Mouse (Mus musculus) liver, embryonic 14.5 days (tissue): ENCODE measurements at regions not wholly inside any gene's neighbourhood (a gene's known extent, or its start where the extent isn't known, plus 50 kb on each side); places are given as distances from the start of the nearest gene placed in this dataset.

Experiments
- ATAC-seq: fragments of 200-750 bp; cut with Nextera tagmentation; 2 replicates; pipeline ENCODE4 v1.8.0; 2017; ENCODE audit warnings: moderate number of reproducible peaks, mild to moderate bottlenecking, moderate library complexity; ENCODE audit not compliant: insufficient read depth
- DNase-seq, 3 experiments: peaks; one replicate each; pipeline ENCODE4 v3.0.0-alpha.2; 2012 to 2013; ENCODE audit warnings: low read depth in 3 of 3, low spot score in 3 of 3
- H3K27ac ChIP-seq: fragments of 300-500 bp; sonication (generic); 2 replicates; pipeline ENCODE4 v1.5.1; 2014; ENCODE audit warnings: moderate library complexity, mild to moderate bottlenecking, control low read depth, inconsistent platforms
- H3K27me3 ChIP-seq: fragments of 300-500 bp; sonication (generic); 2 replicates; pipeline ENCODE4 v1.6.1; 2014; ENCODE audit warnings: mild to moderate bottlenecking, low read length, moderate library complexity; ENCODE audit not compliant: control insufficient read depth, insufficient read depth
- H3K36me3 ChIP-seq: fragments of 300-500 bp; sonication (generic); replicated peaks from 2 replicates; pipeline ENCODE4 v1.6.1; 2014; ENCODE audit warnings: low read depth; ENCODE audit not compliant: control insufficient read depth, insufficient read depth
- H3K4me1 ChIP-seq, 2 experiments: fragments of 200-500 bp in 1 of 2; fragments of 300-500 bp in 1 of 2; sonication (generic) in 1 of 2; replicated peaks; 2 replicates each; pipeline ENCODE4 v1.6.1; 2012 to 2014; ENCODE audit warnings: antibody characterized with exemption in 1 of 2, inconsistent platforms in 1 of 2, low read length in 1 of 2; ENCODE audit not compliant: control insufficient read depth in 2 of 2, insufficient read depth in 2 of 2
- H3K4me2 ChIP-seq: fragments of 300-500 bp; sonication (generic); 2 replicates; pipeline ENCODE4 v1.6.1; 2014; ENCODE audit warnings: low read depth, mild to moderate bottlenecking, control low read depth, moderate library complexity
- H3K4me3 ChIP-seq, 2 experiments: fragments of 200-500 bp in 1 of 2; fragments of 300-500 bp in 1 of 2; sonication (generic) in 1 of 2; 2 replicates each; pipeline ENCODE4 v1.5.1; 2012 to 2014; ENCODE audit warnings: low read depth in 2 of 2, low read length in 2 of 2, mild to moderate bottlenecking in 2 of 2, control low read depth in 1 of 2, inconsistent platforms in 1 of 2, moderate library complexity in 1 of 2; ENCODE audit not compliant: insufficient read depth in 1 of 2
- H3K9ac ChIP-seq: fragments of 300-500 bp; sonication (generic); replicated peaks from 2 replicates; pipeline ENCODE4 v1.6.1; 2014; ENCODE audit warnings: mild to moderate bottlenecking, control low read depth, moderate library complexity
- H3K9me3 ChIP-seq: fragments of 300-500 bp; sonication (generic); 2 replicates; pipeline ENCODE4 v1.6.1; 2016; ENCODE audit warnings: low read length, mixed read lengths; ENCODE audit not compliant: control insufficient read depth
- CTCF ChIP-seq: IDR thresholded peaks from 2 replicates; pipeline ENCODE4 v1.5.1; 2016; ENCODE audit warnings: antibody characterized with exemption, low read depth, control low read depth
- EP300 ChIP-seq: IDR thresholded peaks from 2 replicates; pipeline ENCODE4 v1.6.1; 2016; ENCODE audit warnings: antibody characterized with exemption, low read depth
- WGBS: fragments of 180-500 bp; shearing (Covaris S2); extraction: QIAGEN DNeasy Blood & Tissue Kit; methylation state at CpG from one replicate; pipeline ENCODE4 v1.1.7; 2014; ENCODE audit not compliant: insufficient replicate concordance; 5-methylcytosine and 5-hydroxymethylcytosine counted together

- Histone ChIP-seq H3K9ac (no peak overlapping the region), H3K27me3 (no peaks in the 10 kb centered on the region), H3K36me3 (no peaks in the 10 kb centered on the region), H3K27ac (no peak overlapping the region), H3K4me1 (no peaks in the 10 kb centered on the region), H3K4me2 (no peak overlapping the region), H3K4me3 (no peak overlapping the region), H3K9me3 (no peaks in the 10 kb centered on the region)
- peak in 2 of 3 experiments; percentile 10 to 17 for DNase-seq
- no peak for ATAC-seq
- TF ChIP-seq CTCF (peak; percentile 85), EP300 (no peak)
- WGBS: 43% methylated on average over 2 of the region's 2 CpGs
Measured at GRCm38 (mm10) chr11:114205192-114205591, 138.3 kb upstream of the Sdk2 start.

GRCm38 (mm10) chr11:114203416-114203815 is 136.6 kb upstream of the Sdk2 start:
- 62% methylated on average over 9 of the region's 9 CpGs for WGBS
- no peak for ATAC-seq
- H3K9ac ChIP-seq: no peak overlapping the region
- TF ChIP-seq EP300 (no peak), CTCF (no peak)
- DNase-seq: no peak
- H3K36me3 ChIP-seq: no peaks in the 10 kb centered on the region
- H3K27me3 ChIP-seq: no peaks in the 10 kb centered on the region
- H3K4me1 ChIP-seq: 0 out of 4 replicates have a peak, but pooled peaks cover 0 to 3% of the 10 kb centered on the region in 2 experiments
- H3K27ac ChIP-seq: no peak overlapping the region
- no peak overlapping the region for H3K4me3 ChIP-seq
- no peak overlapping the region for H3K4me2 ChIP-seq
- H3K9me3 ChIP-seq: no peaks in the 10 kb centered on the region

- Histone ChIP-seq H3K4me3 (no peak overlapping the region), H3K4me2 (no peak overlapping the region), H3K9me3 (no peaks in the 10 kb centered on the region), H3K27ac (no peak overlapping the region), H3K36me3 (no peaks in the 10 kb centered on the region), H3K27me3 (no peaks in the 10 kb centered on the region), H3K4me1 (0 out of 4 replicates have a peak, but pooled peaks cover 0 to 3% of the 10 kb centered on the region in 2 experiments), H3K9ac (no peak overlapping the region)
- TF ChIP-seq CTCF: no peak
- ATAC-seq: no peak
- WGBS: 73% methylated on average over 16 of the region's 16 CpGs
- DNase-seq: no peak
Measured at GRCm38 (mm10) chr11:114202486-114202885, 135.6 kb upstream of the Sdk2 start.

GRCm38 (mm10) chr11:114199081-114199586 is 132.3 kb upstream of the Sdk2 start:
- H3K9me3 ChIP-seq: no peaks in the 10 kb centered on the region
- TF ChIP-seq CTCF (no peak), EP300 (no peak)
- no peak overlapping the region for H3K4me3 ChIP-seq
- no peak overlapping the region for H3K27ac ChIP-seq
- no peak overlapping the region for H3K9ac ChIP-seq
- no peaks in the 10 kb centered on the region for H3K27me3 ChIP-seq
- WGBS: 52% methylated on average over 10 of the region's 10 CpGs
- DNase-seq: no peak
- no peak overlapping the region for H3K4me2 ChIP-seq
- no peak for ATAC-seq
- H3K4me1 ChIP-seq: 0 out of 4 replicates have a peak, but pooled peaks cover 0 to 3% of the 10 kb centered on the region in 2 experiments
- no peaks in the 10 kb centered on the region for H3K36me3 ChIP-seq

DNA sequence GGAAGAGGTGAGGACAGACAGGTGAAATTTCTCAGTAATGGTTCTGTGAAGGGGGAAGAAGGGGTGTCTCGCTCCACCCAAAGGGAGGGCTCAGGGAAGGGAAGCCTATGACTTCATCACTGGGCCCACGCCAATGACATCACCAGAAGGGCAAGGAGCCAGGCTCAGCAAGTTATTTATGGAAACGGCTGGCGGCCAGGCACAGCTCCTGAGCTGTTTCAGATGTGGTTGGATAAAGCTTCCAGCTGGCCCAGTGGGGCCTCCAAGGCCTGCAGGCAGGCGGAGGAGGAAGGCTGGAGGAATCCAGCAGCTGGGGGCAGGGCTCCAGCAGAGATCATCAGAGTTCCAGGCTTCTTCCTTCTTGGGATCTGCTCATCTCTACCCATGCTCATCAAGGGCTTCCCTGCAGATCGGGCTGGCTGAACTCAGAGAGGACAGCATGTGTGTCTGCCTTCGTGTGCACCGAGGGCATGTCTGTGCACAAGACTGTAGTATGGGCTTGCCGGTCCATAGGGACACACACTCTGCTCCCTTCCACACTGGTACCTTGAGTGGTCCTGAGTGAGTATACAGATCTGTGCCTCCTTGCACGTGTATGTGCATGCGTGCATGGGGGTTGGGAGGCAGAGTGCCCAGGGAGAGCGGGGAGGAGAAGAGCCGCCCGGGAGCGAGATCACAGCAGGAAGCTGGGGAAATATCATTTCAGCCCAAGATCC is 131.6 kb upstream of the Sdk2 start:
- DNase-seq: no peak
- no peak for ATAC-seq
- Histone ChIP-seq H3K4me3 (no peak overlapping the region), H3K36me3 (no peaks in the 10 kb centered on the region), H3K27me3 (no peaks in the 10 kb centered on the region), H3K27ac (no peak overlapping the region), H3K9ac (no peak overlapping the region), H3K9me3 (no peaks in the 10 kb centered on the region), H3K4me1 (0 out of 4 replicates have a peak, but pooled peaks cover 0 to 3% of the 10 kb centered on the region in 2 experiments), H3K4me2 (no peak overlapping the region)
- TF ChIP-seq CTCF (no peak), EP300 (no peak)
- WGBS: 50% methylated on average over 15 of the region's 15 CpGs
